Mouse (Mus musculus) layer of hippocampus, postnatal 36 days (tissue): ENCODE data around the gene Plin1. TPM values are rescaled to one million over a fixed set of nuclear protein-coding genes. Genes with fewer than 3 reads are reported as not detected.

Experiments
- DNase-seq, 2 experiments: peaks; one replicate each; pipeline ENCODE4 v3.0.0; 2022
- total RNA-seq, 2 experiments: library from RNA; stranded (reverse); gene quantifications; 2 replicates each; pipeline ENCODE4 v1.2.3; 2021

The Plin1 gene
- under 1 TPM; 0.22 to 0.35 TPM for total RNA-seq

DNA sequence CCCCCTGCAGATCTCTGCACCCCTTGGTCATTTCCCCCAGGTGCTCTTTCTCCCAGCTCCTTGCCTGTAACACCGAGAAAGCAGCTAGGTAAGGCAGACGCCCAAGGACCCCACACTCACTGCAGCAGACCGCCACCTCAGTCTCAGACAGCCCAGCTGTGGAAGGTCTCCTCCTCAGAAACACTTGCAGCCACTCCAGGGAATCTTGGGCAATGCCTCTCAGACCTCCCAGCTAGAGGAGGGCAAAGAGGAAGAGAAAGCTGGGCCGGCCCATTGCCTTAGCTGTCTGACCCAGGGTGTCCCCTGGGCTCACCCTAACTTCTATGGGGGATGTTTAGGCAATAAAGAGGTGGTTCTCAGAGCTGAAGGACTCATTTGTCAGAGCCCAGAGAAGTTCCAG is at the start of gene Plin1:
Gene Plin1 (minus strand): TSS at position 282 of the 400 bp plus-strand sequence.
- DNase-seq: no peak

DNA sequence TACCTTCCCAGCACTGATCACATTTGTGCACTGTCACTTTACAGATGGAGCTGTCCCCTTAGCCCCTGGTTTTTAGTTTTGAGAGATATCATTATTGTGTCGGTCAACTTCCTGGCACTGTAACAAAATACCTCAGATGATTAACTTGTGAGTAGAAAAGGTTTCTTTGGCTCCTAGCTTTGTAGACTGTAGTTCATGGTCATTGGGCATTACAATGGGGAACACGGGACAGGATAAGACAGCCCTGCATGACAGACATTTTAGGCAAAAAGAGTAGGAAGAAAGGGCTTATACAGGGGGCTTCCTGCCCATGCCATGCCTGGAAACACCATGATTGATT is 49.8 kb upstream of the Plin1 start:
- no peak for DNase-seq

- DNase-seq: no peak
Measured at GRCm38 (mm10) chr7:79781826-79782515, 49.3 kb upstream of the Plin1 start.

DNA sequence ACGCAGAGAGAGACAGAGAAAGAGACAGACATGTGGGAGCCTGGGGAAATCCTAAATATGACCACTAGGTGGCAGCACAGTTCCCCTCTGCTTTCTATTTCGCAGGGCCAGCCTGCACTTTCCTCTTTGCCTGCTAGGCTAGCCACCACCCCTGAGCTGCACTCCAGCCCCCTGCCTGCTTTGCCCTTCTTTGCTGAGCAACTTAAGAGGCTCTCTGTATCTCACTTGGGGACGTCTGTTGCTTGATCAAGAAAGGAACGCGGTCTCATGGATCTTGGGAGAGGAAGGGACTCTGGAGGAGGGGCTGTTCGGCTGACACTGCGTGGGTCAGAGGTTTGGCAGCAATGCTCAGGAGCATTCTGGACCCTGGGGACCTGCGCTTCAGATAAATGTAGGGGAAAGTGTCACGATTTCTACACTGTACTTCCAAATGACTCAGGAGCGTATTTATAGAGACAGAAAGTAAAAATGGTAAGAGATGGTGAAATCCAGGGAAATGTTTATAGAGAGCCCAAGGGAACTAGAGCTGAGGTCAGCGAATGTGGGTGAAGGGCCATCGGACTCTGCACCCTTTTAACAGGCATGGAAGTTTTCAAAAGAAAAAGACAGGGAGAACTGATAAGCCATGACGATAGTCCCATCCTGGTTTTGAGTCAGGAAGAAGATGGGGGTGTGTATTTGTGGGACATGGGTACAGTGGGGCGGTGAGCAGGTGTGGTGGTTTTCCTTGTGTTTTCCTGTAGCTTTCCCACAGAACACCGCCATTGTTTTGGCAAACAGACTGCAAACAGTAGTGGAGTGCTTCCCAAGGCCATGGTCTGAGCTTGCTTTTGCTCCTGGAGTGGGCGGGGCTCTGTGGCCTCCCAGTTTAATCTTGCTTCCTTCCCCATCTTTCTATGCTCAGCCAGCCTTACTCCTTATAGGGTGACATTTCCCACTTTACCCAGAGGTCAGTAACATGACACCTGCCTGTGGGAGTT is 48.2 kb upstream of the Plin1 start:
- peak; percentile 64 to 66 for DNase-seq

- DNase-seq: peak in 1 of 2 experiments; percentile 4
Measured at GRCm38 (mm10) chr7:79771561-79772512, 39.1 kb upstream of the Plin1 start.

GRCm38 (mm10) chr7:79769664-79770063 is 37.0 kb upstream of the Plin1 start:
- no peak for DNase-seq

GRCm38 (mm10) chr7:79765991-79766390 is 33.3 kb upstream of the Plin1 start:
- no peak for DNase-seq

- DNase-seq: no peak
Measured at GRCm38 (mm10) chr7:79762106-79762505, 29.4 kb upstream of the Plin1 start.

DNA sequence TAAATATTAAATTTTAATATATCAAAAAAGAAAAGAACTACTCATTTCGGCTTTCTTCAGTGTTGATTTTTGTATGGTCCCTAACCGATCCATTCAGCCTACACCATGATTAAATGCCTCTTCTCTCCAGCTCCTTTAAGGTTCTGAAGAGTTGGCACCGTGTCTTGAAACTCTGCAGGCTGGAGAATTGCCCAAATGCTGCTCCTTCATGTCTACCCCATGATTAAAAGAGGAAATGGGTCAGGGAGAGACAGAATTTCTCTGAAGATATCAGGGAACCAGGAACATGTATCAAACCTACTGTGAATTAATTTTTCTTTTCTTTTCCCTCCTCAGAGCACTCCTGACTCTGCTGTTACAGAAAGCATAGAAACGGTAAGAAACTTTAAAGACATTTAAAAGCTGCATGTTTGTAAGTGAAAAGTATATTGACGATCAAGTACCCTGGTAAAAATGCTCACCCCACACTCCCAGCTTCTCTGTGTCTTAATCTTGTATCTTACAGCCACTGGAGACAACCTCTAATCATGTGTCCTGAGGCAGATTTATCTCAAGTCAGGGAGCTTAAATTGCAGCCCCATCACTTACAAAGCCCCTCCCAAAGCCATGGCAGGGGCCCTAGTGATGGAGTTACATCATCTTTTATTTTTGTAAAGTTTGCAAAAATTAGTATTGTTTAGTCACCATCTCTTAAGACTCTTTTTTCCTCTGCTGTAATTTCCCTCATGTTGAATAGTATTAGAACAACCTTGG is 28.6 kb upstream of the Plin1 start:
- no peak for DNase-seq

- DNase-seq: no peak
Measured at GRCm38 (mm10) chr7:79759766-79760165, 27.1 kb upstream of the Plin1 start.

DNA sequence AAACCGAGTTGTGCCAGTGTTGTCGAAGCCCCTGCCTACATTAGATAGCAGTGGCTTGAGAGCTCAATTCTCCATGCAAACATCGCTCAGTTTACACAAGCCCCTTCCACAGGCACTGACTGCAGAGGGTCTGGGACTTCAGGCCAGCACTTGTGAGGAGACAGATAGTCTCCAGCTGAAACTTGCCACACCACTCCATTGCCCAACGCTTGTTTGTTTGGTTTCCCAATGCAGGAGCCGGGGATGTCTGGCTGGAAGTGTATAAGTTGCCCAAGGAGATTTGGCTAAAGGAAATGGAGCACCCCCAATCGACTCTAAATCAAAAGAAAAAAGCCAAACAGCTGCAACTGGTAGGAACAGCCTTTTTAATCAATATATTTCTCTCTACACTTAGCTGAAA is 25.5 kb upstream of the Plin1 start:
- no peak for DNase-seq

DNA sequence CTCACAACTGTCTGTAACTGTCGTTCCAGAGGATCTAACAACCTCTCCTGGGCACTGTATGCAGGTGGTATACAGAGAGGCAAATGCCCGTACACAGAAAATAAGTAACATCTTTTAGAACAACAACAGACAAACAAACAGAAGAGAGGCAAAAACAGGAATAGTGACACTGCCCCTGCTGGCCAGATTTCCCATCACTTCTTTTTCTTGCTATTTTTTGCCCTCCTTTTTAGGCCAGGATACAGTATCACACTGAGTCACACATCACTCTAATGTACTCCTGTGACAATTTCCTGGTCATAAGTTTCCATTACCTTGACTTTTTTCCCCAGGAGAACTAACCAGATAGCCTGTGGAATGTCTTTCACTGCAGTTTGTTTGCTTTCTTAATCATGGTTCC is 23.6 kb upstream of the Plin1 start:
- DNase-seq: no peak

- no peak for DNase-seq
Measured at GRCm38 (mm10) chr7:79749511-79749910, 16.8 kb upstream of the Plin1 start.

GRCm38 (mm10) chr7:79747659-79748058 is 15.0 kb upstream of the Plin1 start:
- DNase-seq: no peak

- no peak for DNase-seq
Measured at GRCm38 (mm10) chr7:79744585-79744984, 11.9 kb upstream of the Plin1 start.

- no peak for DNase-seq
Measured at GRCm38 (mm10) chr7:79744051-79744450, 11.3 kb upstream of the Plin1 start.

GRCm38 (mm10) chr7:79742659-79743536 is 10.2 kb upstream of the Plin1 start, which contains the start of the genes Pex11a and Wdr93:
TSS of gene Pex11a (minus strand) at chr7:79743131.
TSS of gene Wdr93 (plus strand) at chr7:79743163.
- DNase-seq: peak; percentile 77 to 79

DNA sequence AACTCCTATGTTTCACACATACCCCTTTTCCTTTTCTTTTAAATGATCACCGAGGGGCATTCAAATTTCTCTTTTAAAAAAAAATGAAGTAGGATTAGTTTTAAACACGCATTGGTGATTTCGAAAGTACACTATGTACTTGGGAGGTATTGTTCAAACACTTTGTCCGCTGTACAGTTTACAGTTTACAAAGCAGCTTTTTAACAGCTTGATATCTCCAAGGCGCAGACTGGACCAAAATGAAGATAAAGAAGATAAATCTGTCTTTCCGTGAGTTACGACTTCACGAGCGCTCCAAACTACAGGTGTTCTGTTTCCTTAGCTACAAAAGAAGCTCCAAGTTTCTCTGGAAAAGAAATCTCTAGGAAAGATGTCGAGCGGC is 9.6 kb upstream of the Plin1 start:
- DNase-seq: no peak

DNA sequence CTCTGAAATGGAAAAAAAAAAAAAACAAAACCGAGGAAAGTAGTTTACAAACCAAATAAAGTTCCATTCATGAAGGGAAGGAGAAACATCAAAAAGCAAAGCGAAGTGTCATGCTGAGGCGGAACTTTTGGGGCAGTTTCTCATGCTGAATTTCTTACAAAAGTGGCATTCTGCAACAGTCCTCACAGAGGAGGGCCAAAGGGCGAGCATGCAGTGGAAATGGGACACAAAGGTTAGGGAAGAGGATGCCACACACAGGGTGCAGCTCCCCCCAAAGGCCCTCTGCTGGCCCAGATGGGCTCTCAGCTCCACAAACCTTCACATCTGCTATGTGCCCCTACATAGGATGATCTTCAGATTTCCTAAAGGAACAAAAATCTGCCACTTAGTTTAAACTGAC is 7.6 kb upstream of the Plin1 start:
- DNase-seq: no peak

- DNase-seq: no peak
Measured at GRCm38 (mm10) chr7:79738913-79739312, 6.2 kb upstream of the Plin1 start.

- no peak for DNase-seq
Measured at GRCm38 (mm10) chr7:79736511-79736910, 3.8 kb upstream of the Plin1 start.
